Mouse (Mus musculus): ENCODE results near the gene Secisbp2l. TPM values are rescaled to one million over a fixed set of nuclear protein-coding genes. Genes with fewer than 3 reads are reported as not detected.

Gene Secisbp2l
- polyA plus RNA-seq, 1 experiment from 2014 or later, result 9.5 TPM

GRCm38 (mm10) chr2:125723408-125724085, 59.1 kb downstream of the Secisbp2l start:
- H3K4me2 ChIP-seq (replicated peaks; ENCODE audit: low read depth), result peak overlapping the region; percentile 86
- no peaks in the 10 kb centered on the region for H3K27me3 ChIP-seq (ENCODE audit: control insufficient read depth, insufficient read depth, low read length)
- 0 out of 2 replicates have a peak overlapping the region, but pooled peaks have one; percentile 4 for H3K9ac ChIP-seq (ENCODE audit: low read length)
- ATAC-seq (ENCODE audit: low FRiP score, low TSS enrichment) (peak; percentile 78), DNase-seq (ENCODE audit: low spot score) (peak; percentile 62)
- no peaks in the 10 kb centered on the region for H3K9me3 ChIP-seq (ENCODE audit: control insufficient read depth, low read length)
- under 1% methylated on average over 34 of the region's 34 CpGs for WGBS
- H3K36me3 ChIP-seq (ENCODE audit: control insufficient read depth, insufficient read depth, low read length), result no peaks in the 10 kb centered on the region
- peaks cover 3% of the 10 kb centered on the region; the same call in 1 of the 2 replicates for H3K4me1 ChIP-seq (replicated peaks; ENCODE audit: control insufficient read depth, insufficient read depth)
- TF ChIP-seq CTCF (IDR thresholded peaks at IDR 0.05; ENCODE audit: low read depth), result peak; percentile 42
- no peak for TF ChIP-seq EP300 (optimal IDR thresholded peaks at IDR 0.05)
- H3K27ac ChIP-seq (replicated peaks), result no peak overlapping the region
- peak overlapping the region; percentile 45 for H3K4me3 ChIP-seq (ENCODE audit: low read depth, low read length)

DNA sequence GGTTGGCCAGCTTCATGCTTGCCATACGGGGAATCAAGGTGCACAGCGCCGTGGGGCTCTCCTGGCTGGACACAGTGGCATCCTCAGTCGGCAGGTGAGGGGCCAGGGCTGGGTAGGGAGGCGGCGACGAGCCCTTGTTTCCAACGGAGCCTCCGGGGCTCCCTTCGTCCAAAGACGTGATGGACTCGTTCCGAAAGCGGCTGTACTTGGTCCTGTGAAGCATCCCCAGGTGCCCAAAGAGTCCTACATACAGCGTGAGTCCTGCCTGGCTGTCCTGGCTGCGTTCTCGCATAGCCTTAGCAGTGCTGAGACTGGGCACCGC, 59.6 kb downstream of the Secisbp2l start:
- H3K9ac ChIP-seq (ENCODE audit: low read length), result 0 out of 2 replicates have a peak overlapping the region, but pooled peaks have one; percentile 4
- H3K27me3 ChIP-seq (ENCODE audit: control insufficient read depth, insufficient read depth, low read length), result no peaks in the 10 kb centered on the region
- peak overlapping the region; percentile 86 for H3K4me2 ChIP-seq (replicated peaks; ENCODE audit: low read depth)
- no peaks in the 10 kb centered on the region for H3K9me3 ChIP-seq (ENCODE audit: control insufficient read depth, low read length)
- H3K4me1 ChIP-seq (replicated peaks; ENCODE audit: control insufficient read depth, insufficient read depth), result peaks cover 3% of the 10 kb centered on the region; the same call in 1 of the 2 replicates
- no peaks in the 10 kb centered on the region for H3K36me3 ChIP-seq (ENCODE audit: control insufficient read depth, insufficient read depth, low read length)
- TF ChIP-seq EP300 (optimal IDR thresholded peaks at IDR 0.05) (no peak), CTCF (IDR thresholded peaks at IDR 0.05; ENCODE audit: low read depth) (no peak)
- WGBS, result 5% methylated on average over 18 of the region's 18 CpGs
- no peak overlapping the region for H3K27ac ChIP-seq (replicated peaks)
- H3K4me3 ChIP-seq (ENCODE audit: low read depth, low read length), result peak overlapping the region; percentile 45
- ATAC-seq (ENCODE audit: low FRiP score, low TSS enrichment) (peak; percentile 18; the same call in 1 of the 2 replicates), DNase-seq (ENCODE audit: low spot score) (no peak)

DNA sequence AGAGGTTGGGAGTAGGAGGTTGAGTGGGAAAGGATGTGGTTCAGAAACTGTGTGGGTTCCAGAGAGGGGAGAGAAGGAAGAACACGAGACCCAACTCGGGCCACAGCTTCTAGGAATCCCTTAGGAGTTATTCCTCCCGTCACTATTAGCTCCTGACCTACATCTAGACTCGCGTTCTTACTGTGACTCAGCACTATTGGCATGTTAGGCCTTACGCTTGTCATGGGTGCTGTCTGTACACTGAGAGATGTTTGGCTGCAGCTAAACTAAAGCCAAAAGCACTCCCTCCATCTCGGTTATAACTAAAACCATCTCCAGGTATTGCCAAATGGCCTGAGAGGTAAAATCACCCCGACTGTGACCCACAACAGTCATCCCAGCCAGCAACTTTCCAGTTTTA, 66.1 kb downstream of the Secisbp2l start:
- Histone ChIP-seq H3K9me3 (ENCODE audit: control insufficient read depth, low read length) (no peaks in the 10 kb centered on the region), H3K4me1 (replicated peaks; ENCODE audit: control insufficient read depth, insufficient read depth) (no peaks in the 10 kb centered on the region), H3K4me2 (replicated peaks; ENCODE audit: low read depth) (no peak overlapping the region), H3K36me3 (ENCODE audit: control insufficient read depth, insufficient read depth, low read length) (no peaks in the 10 kb centered on the region), H3K27me3 (ENCODE audit: control insufficient read depth, insufficient read depth, low read length) (no peaks in the 10 kb centered on the region), H3K4me3 (ENCODE audit: low read depth, low read length) (no peak overlapping the region), H3K9ac (ENCODE audit: low read length) (no peak overlapping the region), H3K27ac (replicated peaks) (no peak overlapping the region)
- no peak for TF ChIP-seq CTCF (IDR thresholded peaks at IDR 0.05; ENCODE audit: low read depth)
- no peak for TF ChIP-seq EP300 (optimal IDR thresholded peaks at IDR 0.05)
- DNase-seq (ENCODE audit: low spot score), result no peak
- no peak for ATAC-seq (ENCODE audit: low FRiP score, low TSS enrichment)
- 75% methylated on average over 8 of the region's 8 CpGs for WGBS

DNA sequence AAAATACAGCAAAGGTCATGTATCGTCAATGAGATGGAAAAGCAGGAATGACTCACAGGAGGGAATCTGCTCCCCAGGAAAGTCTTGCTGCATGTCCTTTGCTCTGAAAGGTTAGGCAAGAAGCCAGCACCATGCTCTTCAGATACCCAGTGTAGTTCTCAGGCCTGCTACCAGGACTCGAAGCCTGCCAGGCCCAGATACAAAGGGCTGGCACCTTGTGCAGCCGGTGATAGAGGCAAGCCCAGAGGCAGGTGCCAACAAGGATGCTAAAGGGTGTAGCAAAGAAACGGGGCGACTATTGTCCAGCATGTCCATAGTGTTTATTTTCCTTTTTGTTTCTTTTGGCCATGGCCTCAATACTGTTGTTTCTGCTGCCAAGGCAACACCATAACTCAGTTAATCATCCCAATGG, 76.2 kb downstream of the Secisbp2l start:
- TF ChIP-seq CTCF (IDR thresholded peaks at IDR 0.05; ENCODE audit: low read depth), result no peak
- Histone ChIP-seq H3K4me3 (ENCODE audit: low read depth, low read length) (no peak overlapping the region), H3K36me3 (ENCODE audit: control insufficient read depth, insufficient read depth, low read length) (no peaks in the 10 kb centered on the region), H3K9me3 (ENCODE audit: control insufficient read depth, low read length) (no peaks in the 10 kb centered on the region), H3K4me1 (replicated peaks; ENCODE audit: control insufficient read depth, insufficient read depth) (no peaks in the 10 kb centered on the region), H3K27me3 (ENCODE audit: control insufficient read depth, insufficient read depth, low read length) (no peaks in the 10 kb centered on the region), H3K4me2 (replicated peaks; ENCODE audit: low read depth) (no peak overlapping the region), H3K9ac (ENCODE audit: low read length) (no peak overlapping the region), H3K27ac (replicated peaks) (no peak overlapping the region)
- ATAC-seq (ENCODE audit: low FRiP score, low TSS enrichment) (no peak), DNase-seq (ENCODE audit: low spot score) (no peak)
- WGBS, result 56% methylated on average over 5 of the region's 5 CpGs

GRCm38 (mm10) chr2:125704907-125705631, 77.6 kb downstream of the Secisbp2l start:
- H3K27ac ChIP-seq (replicated peaks), result no peak overlapping the region
- H3K9me3 ChIP-seq (ENCODE audit: control insufficient read depth, low read length), result no peaks in the 10 kb centered on the region
- WGBS, result 70% methylated on average over 12 of the region's 12 CpGs
- no peak for ATAC-seq (ENCODE audit: low FRiP score, low TSS enrichment)
- no peak for TF ChIP-seq EP300 (optimal IDR thresholded peaks at IDR 0.05)
- TF ChIP-seq CTCF (IDR thresholded peaks at IDR 0.05; ENCODE audit: low read depth), result no peak
- H3K27me3 ChIP-seq (ENCODE audit: control insufficient read depth, insufficient read depth, low read length), result no peaks in the 10 kb centered on the region
- H3K4me3 ChIP-seq (ENCODE audit: low read depth, low read length), result no peak overlapping the region
- no peaks in the 10 kb centered on the region for H3K36me3 ChIP-seq (ENCODE audit: control insufficient read depth, insufficient read depth, low read length)
- H3K4me2 ChIP-seq (replicated peaks; ENCODE audit: low read depth), result no peak overlapping the region
- H3K4me1 ChIP-seq (replicated peaks; ENCODE audit: control insufficient read depth, insufficient read depth), result no peaks in the 10 kb centered on the region
- H3K9ac ChIP-seq (ENCODE audit: low read length), result no peak overlapping the region
- DNase-seq (ENCODE audit: low spot score), result no peak

GRCm38 (mm10) chr2:125702851-125703250, 79.8 kb downstream of the Secisbp2l start:
- WGBS, result 74% methylated on average over 2 of the region's 2 CpGs
- no peaks in the 10 kb centered on the region for H3K36me3 ChIP-seq (ENCODE audit: control insufficient read depth, insufficient read depth, low read length)
- no peak overlapping the region for H3K4me2 ChIP-seq (replicated peaks; ENCODE audit: low read depth)
- DNase-seq (ENCODE audit: low spot score) (no peak), ATAC-seq (ENCODE audit: low FRiP score, low TSS enrichment) (no peak)
- no peak for TF ChIP-seq CTCF (IDR thresholded peaks at IDR 0.05; ENCODE audit: low read depth)
- TF ChIP-seq EP300 (optimal IDR thresholded peaks at IDR 0.05), result no peak
- H3K4me1 ChIP-seq (replicated peaks; ENCODE audit: control insufficient read depth, insufficient read depth), result no peaks in the 10 kb centered on the region
- no peak overlapping the region for H3K9ac ChIP-seq (ENCODE audit: low read length)
- H3K27ac ChIP-seq (replicated peaks), result no peak overlapping the region
- H3K4me3 ChIP-seq (ENCODE audit: low read depth, low read length), result no peak overlapping the region
- H3K9me3 ChIP-seq (ENCODE audit: control insufficient read depth, low read length), result no peaks in the 10 kb centered on the region
- H3K27me3 ChIP-seq (ENCODE audit: control insufficient read depth, insufficient read depth, low read length), result no peaks in the 10 kb centered on the region
